In the genomic region with DNA sequence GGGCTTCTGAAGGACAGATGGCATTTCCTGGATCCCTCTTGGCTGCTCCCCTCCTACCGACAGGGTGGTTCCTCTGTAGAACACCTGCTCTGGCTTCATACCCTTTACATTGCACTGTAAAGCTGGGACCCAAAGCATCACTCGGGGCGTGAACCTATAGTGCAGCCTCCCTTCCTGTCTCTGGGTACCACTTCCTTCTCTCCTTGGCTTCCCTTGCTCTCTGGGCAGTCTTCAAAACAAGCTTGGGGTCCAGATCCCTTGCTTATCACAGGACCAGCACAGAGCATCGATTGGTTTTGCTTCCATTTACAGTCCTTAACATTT, we compare ENCODE assay signal across 9 mouse cellular contexts.
DNase-seq lines count a peak whose midpoint lies in the region; ATAC-seq and TF ChIP-seq lines count a peak whose summit lies in the region.
"Had no signal": no experiment of that assay in that cellular context is flagged by ENCODE, and none has a peak within 500 bp of the region (broad histone marks: within the 10 kb centered on the region; RNA-seq: fewer than 3 reads in every experiment).

No protein-coding gene starts in this region.

- ATAC-seq in neural tube, embryonic 11.5 days (ENCODE audit: insufficient read depth, low FRiP score, low TSS enrichment) = no peak
- ATAC-seq in forebrain, embryonic 16.5 days = 0 out of 2 replicates have a peak, but pooled peaks have one; percentile 45
- no peak for ATAC-seq in limb, embryonic 14.5 days (ENCODE audit: low FRiP score, low read depth)
- ATAC-seq in neural tube, embryonic 15.5 days (ENCODE audit: low FRiP score) = no peak

- no peak overlapping the region for H3K27ac ChIP-seq in neural tube, embryonic 11.5 days (ENCODE audit: low read depth, low read length)
- no peak overlapping the region for H3K27ac ChIP-seq in forebrain, embryonic 16.5 days (ENCODE audit: low read length)
- no peak overlapping the region for H3K27ac ChIP-seq in limb, embryonic 14.5 days (replicated peaks; ENCODE audit: low read depth, low read length)
- no peak overlapping the region for H3K27ac ChIP-seq in neural tube, embryonic 15.5 days (replicated peaks)

- no peaks in the 10 kb centered on the region for H3K9me3 ChIP-seq in neural tube, embryonic 11.5 days (ENCODE audit: control insufficient read depth, low read length)
- no peaks in the 10 kb centered on the region for H3K9me3 ChIP-seq in forebrain, embryonic 16.5 days (ENCODE audit: control insufficient read depth, low read length)
- H3K9me3 ChIP-seq in limb, embryonic 14.5 days (ENCODE audit: control insufficient read depth, low read length) = no peaks in the 10 kb centered on the region
- no peaks in the 10 kb centered on the region for H3K9me3 ChIP-seq in neural tube, embryonic 15.5 days (replicated peaks)

- no peak for TF ChIP-seq POLR2A in limb, embryonic 14.5 days (IDR thresholded peaks at IDR 0.05; ENCODE audit: borderline replicate concordance, extremely low read depth, insufficient read depth, insufficient read length)

- H3K36me3 ChIP-seq in neural tube, embryonic 11.5 days (ENCODE audit: control insufficient read depth, insufficient read depth, low read length) = no peaks in the 10 kb centered on the region
- H3K36me3 ChIP-seq in forebrain, embryonic 16.5 days (ENCODE audit: control insufficient read depth, insufficient read depth) = no peaks in the 10 kb centered on the region
- H3K36me3 ChIP-seq in limb, embryonic 14.5 days (ENCODE audit: control insufficient read depth, insufficient read depth, low read length) = no peaks in the 10 kb centered on the region
- no peaks in the 10 kb centered on the region for H3K36me3 ChIP-seq in neural tube, embryonic 15.5 days

- H3K4me1 ChIP-seq in neural tube, embryonic 11.5 days (ENCODE audit: control insufficient read depth, insufficient read depth, low read length) = peaks cover 4% of the 10 kb centered on the region; the same call in 1 of the 2 replicates
- H3K4me1 ChIP-seq in forebrain, embryonic 16.5 days (replicated peaks; ENCODE audit: control insufficient read depth, insufficient read depth, low read length) = peaks cover 10% of the 10 kb centered on the region
- peaks cover 5% of the 10 kb centered on the region; the same call in 1 of the 2 replicates for H3K4me1 ChIP-seq in limb, embryonic 14.5 days (ENCODE audit: control insufficient read depth, insufficient read depth, low read length)
- H3K4me1 ChIP-seq in neural tube, embryonic 15.5 days = peaks cover 9% of the 10 kb centered on the region

- peak overlapping the region; percentile 34 for H3K4me2 ChIP-seq in neural tube, embryonic 11.5 days (ENCODE audit: low read depth)
- H3K4me2 ChIP-seq in forebrain, embryonic 16.5 days (ENCODE audit: low read length) = peak overlapping the region; percentile 39; the same call in 1 of the 2 replicates
- H3K4me2 ChIP-seq in limb, embryonic 14.5 days (replicated peaks; ENCODE audit: low read depth, low read length, severe bottlenecking) = peak overlapping the region; percentile 40
- peak overlapping the region; percentile 51; the same call in 1 of the 2 replicates for H3K4me2 ChIP-seq in neural tube, embryonic 15.5 days

- H3K9ac ChIP-seq in neural tube, embryonic 11.5 days (ENCODE audit: low read length) = peak overlapping the region; percentile 19; the same call in 1 of the 2 replicates
- 0 out of 2 replicates have a peak overlapping the region, but pooled peaks have one; percentile 11 for H3K9ac ChIP-seq in forebrain, embryonic 16.5 days (replicated peaks; ENCODE audit: low read depth, low read length)
- H3K9ac ChIP-seq in limb, embryonic 14.5 days (ENCODE audit: low read depth, low read length, severe bottlenecking) = no peak overlapping the region
- no peak overlapping the region for H3K9ac ChIP-seq in neural tube, embryonic 15.5 days (replicated peaks)

- DNase-seq in neural tube, embryonic 11.5 days (ENCODE audit: low spot score) = no peak
- DNase-seq in neural tube, embryonic 10.5 days (ENCODE audit: extremely low spot score, low spot score) = no peak
- DNase-seq in limb, embryonic 14.5 days (ENCODE audit: low spot score) = no peak
- no peak for DNase-seq in layer of hippocampus, postnatal 10 days (ENCODE audit: low spot score in 2 of 2)
- no peak for DNase-seq in left cerebral cortex, postnatal 25 days (ENCODE audit: low spot score in 2 of 2)
- DNase-seq in urinary bladder, postnatal 10 days (ENCODE audit: low spot score) = no peak
- DNase-seq: cerebellum, postnatal 25 days had no signal

- H3K4me3 ChIP-seq in neural tube, embryonic 11.5 days (ENCODE audit: low read depth, low read length) = no peak overlapping the region
- no peak overlapping the region for H3K4me3 ChIP-seq in forebrain, embryonic 16.5 days (replicated peaks; ENCODE audit: low read length)
- no peak overlapping the region for H3K4me3 ChIP-seq in limb, embryonic 14.5 days (replicated peaks; ENCODE audit: low read length)
- no peak overlapping the region for H3K4me3 ChIP-seq in neural tube, embryonic 15.5 days (replicated peaks)

- intact Hi-C loops in left cerebral cortex, postnatal 25 days (cut with DNase I) = no loop called here

- H3K27me3 ChIP-seq in neural tube, embryonic 11.5 days (ENCODE audit: control insufficient read depth, insufficient read depth, low read length) = no peaks in the 10 kb centered on the region
- H3K27me3 ChIP-seq in forebrain, embryonic 16.5 days (replicated peaks; ENCODE audit: control insufficient read depth, insufficient read depth, low read length) = no peaks in the 10 kb centered on the region
- no peaks in the 10 kb centered on the region for H3K27me3 ChIP-seq in limb, embryonic 14.5 days (ENCODE audit: control insufficient read depth, insufficient read depth, low read length)
- H3K27me3 ChIP-seq in neural tube, embryonic 15.5 days (replicated peaks) = 0 out of 2 replicates have a peak, but pooled peaks cover 3% of the 10 kb centered on the region

- WGBS in neural tube, embryonic 11.5 days = 43% methylated on average over 4 of the region's 4 CpGs
- WGBS in forebrain, embryonic 16.5 days = 31% methylated on average over 4 of the region's 4 CpGs
- 32% methylated on average over 4 of the region's 4 CpGs for WGBS in limb, embryonic 14.5 days
- 40% methylated on average over 4 of the region's 4 CpGs for WGBS in neural tube, embryonic 15.5 days

Comparison
In these comparisons a context has a peak if more than half of its experiments do, and no peak if none do; other contexts are left out.
1. H3K9ac ChIP-seq: peak in neural tube, embryonic 11.5 days (single experiment) and forebrain, embryonic 16.5 days (single experiment); none in limb, embryonic 14.5 days (single experiment) and neural tube, embryonic 15.5 days (single experiment).
2. Peak in every context shown above with its lines, with median percentiles within 50 percentile points of each other: H3K4me2 ChIP-seq.